Mouse (Mus musculus): ENCODE measurements at regions not wholly inside any gene's neighbourhood (a gene's known extent, or its start where the extent isn't known, plus 50 kb on each side); places are given as distances from the start of the nearest gene placed in this dataset.

DNA sequence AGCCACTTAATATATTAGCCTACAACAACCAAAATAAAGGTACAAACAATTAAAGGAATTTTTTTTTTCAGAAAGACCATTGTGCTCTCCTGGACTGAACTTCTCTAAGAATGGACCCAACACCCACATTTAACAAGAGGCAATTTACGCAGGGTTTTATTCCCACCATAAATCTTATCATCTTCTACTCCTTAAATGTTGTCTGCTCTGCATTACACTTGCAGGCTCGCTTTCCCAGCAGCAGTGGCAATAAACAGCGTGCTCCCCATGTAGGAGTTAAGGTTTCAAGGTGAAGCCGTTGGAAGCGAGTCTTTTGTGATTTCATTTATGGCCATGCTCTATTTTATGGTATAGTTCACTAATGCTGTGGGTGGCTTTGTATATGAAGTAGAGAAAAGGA is 76.0 kb upstream of the Nhs start:
- DNase-seq, result no peak
- intact Hi-C loops (cut with DNase I), result no loop called here

DNA sequence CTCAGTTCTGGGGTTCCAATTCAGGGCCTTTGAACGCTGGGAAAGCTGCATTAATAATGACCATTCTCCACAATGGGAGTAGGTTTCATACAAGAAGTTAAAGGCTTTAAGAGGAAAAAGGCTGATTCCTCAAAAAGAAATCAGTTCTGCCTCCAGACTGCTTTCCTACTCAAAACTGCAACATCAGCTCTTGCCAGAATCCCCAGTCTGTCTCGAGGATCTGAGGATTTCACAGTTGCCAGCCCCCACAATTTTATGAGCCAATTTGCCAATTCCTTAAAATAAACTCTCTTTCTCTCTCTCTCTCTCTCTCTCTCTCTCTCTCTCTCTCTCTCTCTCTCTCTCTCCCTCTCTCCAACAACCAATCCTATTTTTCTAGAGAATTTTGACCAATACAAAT is 51.3 kb upstream of the Nhs start:
- intact Hi-C loops (cut with DNase I), result loop anchor here (10.0 kb wide), 1 partner anchor 46 kb away; no protein-coding TSS in a partner anchor
- DNase-seq, result no peak

Measured in heart, postnatal 10 days (tissue).